Mouse (Mus musculus) liver, embryonic 14.5 days (tissue): Measurements from ENCODE around the gene Cmtm3. TPM values are rescaled to one million over a fixed set of nuclear protein-coding genes. Genes with fewer than 3 reads are reported as not detected.
A peak's percentile ranks its signal among the peaks of the same experiment; 100 is the strongest.

Source experiments
- ATAC-seq: fragments of 200-750 bp; cut with Nextera tagmentation; 2 replicates; pipeline ENCODE4 v1.8.0; 2017; ENCODE audit warnings: moderate number of reproducible peaks, mild to moderate bottlenecking, moderate library complexity; ENCODE audit not compliant: insufficient read depth
- DNase-seq, 3 experiments: peaks; one replicate each; pipeline ENCODE4 v3.0.0-alpha.2; 2012 to 2013; ENCODE audit warnings: low read depth in 3 of 3, low spot score in 3 of 3
- H3K27ac ChIP-seq: fragments of 300-500 bp; sonication (generic); 2 replicates; pipeline ENCODE4 v1.5.1; 2014; ENCODE audit warnings: moderate library complexity, mild to moderate bottlenecking, control low read depth, inconsistent platforms
- H3K27me3 ChIP-seq: fragments of 300-500 bp; sonication (generic); 2 replicates; pipeline ENCODE4 v1.6.1; 2014; ENCODE audit warnings: mild to moderate bottlenecking, low read length, moderate library complexity; ENCODE audit not compliant: control insufficient read depth, insufficient read depth
- H3K36me3 ChIP-seq: fragments of 300-500 bp; sonication (generic); replicated peaks from 2 replicates; pipeline ENCODE4 v1.6.1; 2014; ENCODE audit warnings: low read depth; ENCODE audit not compliant: control insufficient read depth, insufficient read depth
- H3K4me1 ChIP-seq, 2 experiments: fragments of 200-500 bp in 1 of 2; fragments of 300-500 bp in 1 of 2; sonication (generic) in 1 of 2; replicated peaks; 2 replicates each; pipeline ENCODE4 v1.6.1; 2012 to 2014; ENCODE audit warnings: antibody characterized with exemption in 1 of 2, inconsistent platforms in 1 of 2, low read length in 1 of 2; ENCODE audit not compliant: control insufficient read depth in 2 of 2, insufficient read depth in 2 of 2
- H3K4me2 ChIP-seq: fragments of 300-500 bp; sonication (generic); 2 replicates; pipeline ENCODE4 v1.6.1; 2014; ENCODE audit warnings: low read depth, mild to moderate bottlenecking, control low read depth, moderate library complexity
- H3K4me3 ChIP-seq, 2 experiments: fragments of 200-500 bp in 1 of 2; fragments of 300-500 bp in 1 of 2; sonication (generic) in 1 of 2; 2 replicates each; pipeline ENCODE4 v1.5.1; 2012 to 2014; ENCODE audit warnings: low read depth in 2 of 2, low read length in 2 of 2, mild to moderate bottlenecking in 2 of 2, control low read depth in 1 of 2, inconsistent platforms in 1 of 2, moderate library complexity in 1 of 2; ENCODE audit not compliant: insufficient read depth in 1 of 2
- H3K9ac ChIP-seq: fragments of 300-500 bp; sonication (generic); replicated peaks from 2 replicates; pipeline ENCODE4 v1.6.1; 2014; ENCODE audit warnings: mild to moderate bottlenecking, control low read depth, moderate library complexity
- H3K9me3 ChIP-seq: fragments of 300-500 bp; sonication (generic); 2 replicates; pipeline ENCODE4 v1.6.1; 2016; ENCODE audit warnings: low read length, mixed read lengths; ENCODE audit not compliant: control insufficient read depth
- CTCF ChIP-seq: IDR thresholded peaks from 2 replicates; pipeline ENCODE4 v1.5.1; 2016; ENCODE audit warnings: antibody characterized with exemption, low read depth, control low read depth
- EP300 ChIP-seq: IDR thresholded peaks from 2 replicates; pipeline ENCODE4 v1.6.1; 2016; ENCODE audit warnings: antibody characterized with exemption, low read depth
- WGBS: fragments of 180-500 bp; shearing (Covaris S2); extraction: QIAGEN DNeasy Blood & Tissue Kit; methylation state at CpG from one replicate; pipeline ENCODE4 v1.1.7; 2014; ENCODE audit not compliant: insufficient replicate concordance; 5-methylcytosine and 5-hydroxymethylcytosine counted together
- polyA plus RNA-seq, 2 experiments: library from polyadenylated mRNA; depleted of rRNA in 1 of 2; stranded (reverse) in 1 of 2; unstranded in 1 of 2; fragments of >200 nt; fragmentation: Nextera tagmentation in 1 of 2; extraction: Ambion mirVana in 1 of 2; gene quantifications; 2 replicates each; pipeline versions ENCODE4 v1.2.1 to v1.2.3; 2012 to 2014

Cmtm3 gene
- polyA plus RNA-seq, 2 experiments, result 14.3 to 14.6 TPM

- H3K9me3 ChIP-seq, result no peaks in the 10 kb centered on the region
- H3K27me3 ChIP-seq, result no peaks in the 10 kb centered on the region
- H3K36me3 ChIP-seq, result no peaks in the 10 kb centered on the region
- no peak overlapping the region for H3K4me3 ChIP-seq
- 10% methylated on average over 5 of the region's 5 CpGs for WGBS
- no peak for DNase-seq
- H3K4me2 ChIP-seq, result peak overlapping the region; percentile 15; the same call in 1 of the 2 replicates
- peaks cover 6 to 15% of the 10 kb centered on the region in 2 experiments; a peak in 3 of 4 replicates for H3K4me1 ChIP-seq
- peak; percentile 73 for ATAC-seq
- TF ChIP-seq EP300 (no peak), CTCF (no peak)
- H3K9ac ChIP-seq, result no peak overlapping the region
- H3K27ac ChIP-seq, result no peak overlapping the region
These were observed 6.3 kb upstream of the Cmtm3 start for GRCm38 (mm10) chr8:104332665-104333631.

DNA sequence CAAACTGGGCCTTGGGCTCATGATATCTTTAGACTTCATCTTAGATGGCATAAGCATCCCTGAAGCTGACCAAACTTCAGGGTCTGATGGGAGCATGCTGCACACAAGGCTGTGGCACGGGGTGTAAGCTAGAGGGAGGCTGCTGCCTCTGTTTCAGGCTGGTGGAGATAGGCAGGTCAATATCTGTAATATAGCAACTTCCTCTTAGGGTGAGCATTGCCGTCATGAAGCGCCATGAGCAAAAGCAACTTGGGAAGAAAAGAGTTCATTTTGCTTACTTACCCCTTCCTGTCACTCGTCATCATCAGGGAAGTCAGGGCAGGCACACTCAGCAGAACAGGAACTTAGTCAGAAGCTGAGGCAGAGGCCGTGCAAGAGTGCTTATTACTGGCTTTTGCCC is 5.4 kb upstream of the Cmtm3 start:
- Histone ChIP-seq H3K27me3 (no peaks in the 10 kb centered on the region), H3K4me3 (no peak overlapping the region), H3K9me3 (no peaks in the 10 kb centered on the region), H3K9ac (no peak overlapping the region), H3K36me3 (no peaks in the 10 kb centered on the region), H3K4me2 (peak overlapping the region; percentile 15; the same call in 1 of the 2 replicates), H3K27ac (no peak overlapping the region), H3K4me1 (peaks cover 6 to 15% of the 10 kb centered on the region in 2 experiments; a peak in 3 of 4 replicates)
- TF ChIP-seq EP300 (no peak), CTCF (no peak)
- 19% methylated on average over 5 of the region's 5 CpGs for WGBS
- DNase-seq, result no peak
- ATAC-seq, result peak; percentile 61; the same call in 1 of the 2 replicates

- Histone ChIP-seq H3K4me2 (no peak overlapping the region), H3K9ac (no peak overlapping the region), H3K9me3 (no peaks in the 10 kb centered on the region), H3K4me3 (no peak overlapping the region), H3K36me3 (no peaks in the 10 kb centered on the region), H3K27ac (no peak overlapping the region), H3K4me1 (peaks cover 6 to 15% of the 10 kb centered on the region in 2 experiments; a peak in 3 of 4 replicates), H3K27me3 (no peaks in the 10 kb centered on the region)
- ATAC-seq, result no peak
- TF ChIP-seq EP300 (no peak), CTCF (no peak)
- DNase-seq, result no peak
- WGBS, result 69% methylated on average over 1 of the region's 1 CpGs
These were observed 5.0 kb upstream of the Cmtm3 start for GRCm38 (mm10) chr8:104334196-104334595.

DNA sequence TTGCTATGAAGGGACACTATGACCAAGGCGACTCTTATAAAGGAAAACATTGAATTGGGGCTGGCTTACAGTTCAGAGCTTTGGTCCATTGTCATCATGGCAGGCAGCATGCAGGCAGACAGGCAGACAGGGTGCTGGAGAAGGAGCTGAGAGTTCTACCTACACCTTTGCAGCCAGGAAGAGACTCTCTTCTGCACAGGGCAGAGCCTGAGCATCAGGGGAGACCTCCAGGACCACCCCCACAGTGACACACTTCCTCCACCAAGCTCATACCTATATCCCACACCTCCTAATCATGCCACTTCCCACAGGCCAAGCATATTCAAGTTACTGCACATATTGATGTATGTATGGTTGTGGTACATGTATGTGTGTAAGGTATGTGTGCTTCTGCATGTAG is 2.4 kb upstream of the Cmtm3 start:
- Histone ChIP-seq H3K4me1 (peaks cover 6 to 17% of the 10 kb centered on the region in 2 experiments; a peak in 3 of 4 replicates), H3K4me2 (no peak overlapping the region), H3K9me3 (no peaks in the 10 kb centered on the region), H3K27ac (no peak overlapping the region), H3K9ac (no peak overlapping the region), H3K36me3 (no peaks in the 10 kb centered on the region), H3K27me3 (peaks cover 2% of the 10 kb centered on the region; the same call in 1 of the 2 replicates), H3K4me3 (no peak overlapping the region)
- no peak for DNase-seq
- no peak for ATAC-seq
- TF ChIP-seq CTCF, result no peak
- no peak for TF ChIP-seq EP300
- 82% methylated on average over 1 of the region's 1 CpGs for WGBS

- H3K9ac ChIP-seq, result no peak overlapping the region
- H3K36me3 ChIP-seq, result no peaks in the 10 kb centered on the region
- ATAC-seq (no peak), DNase-seq (no peak)
- peaks cover 6 to 15% of the 10 kb centered on the region in 2 experiments; a peak in 3 of 4 replicates for H3K4me1 ChIP-seq
- H3K27ac ChIP-seq, result no peak overlapping the region
- H3K4me3 ChIP-seq, result no peak overlapping the region
- TF ChIP-seq CTCF (peak; percentile 25; the same call in 1 of the 2 replicates), EP300 (no peak)
- H3K4me2 ChIP-seq, result no peak overlapping the region
- peaks cover 2% of the 10 kb centered on the region; the same call in 1 of the 2 replicates for H3K27me3 ChIP-seq
- no peaks in the 10 kb centered on the region for H3K9me3 ChIP-seq
- 39% methylated on average over 3 of the region's 3 CpGs for WGBS
These were observed 1.3 kb upstream of the Cmtm3 start for GRCm38 (mm10) chr8:104337890-104338289.
